Mouse (Mus musculus): Measurements from ENCODE around the gene Ahcyl2. TPM values are rescaled to one million over a fixed set of nuclear protein-coding genes. Genes with fewer than 3 reads are reported as not detected.

Gene Ahcyl2
- polyA plus RNA-seq, 1 experiment from 2014 or later: 33.9 TPM

- ATAC-seq (ENCODE audit: insufficient number of reproducible peaks, insufficient read depth, low FRiP score, low read depth): no peak
- Histone ChIP-seq H3K9me3 (ENCODE audit: control insufficient read depth, low read depth, low read length) (no peaks in the 10 kb centered on the region), H3K27ac (ENCODE audit: low read length) (no peak overlapping the region), H3K9ac (replicated peaks; ENCODE audit: low read depth, low read length) (no peak overlapping the region), H3K4me3 (ENCODE audit: low read depth, low read length) (no peak overlapping the region), H3K4me2 (replicated peaks; ENCODE audit: low read depth, low read length) (no peak overlapping the region), H3K4me1 (ENCODE audit: control insufficient read depth, insufficient read depth, low read length) (no peaks in the 10 kb centered on the region), H3K27me3 (ENCODE audit: control insufficient read depth, insufficient read depth, low read length) (no peaks in the 10 kb centered on the region), H3K36me3 (ENCODE audit: control insufficient read depth, insufficient read depth, low read length) (no peaks in the 10 kb centered on the region)
- WGBS: 93% methylated on average over 1 of the region's 1 CpGs
These were observed 72.2 kb downstream of the Ahcyl2 start for GRCm38 (mm10) chr6:29840008-29840407.

- Histone ChIP-seq H3K27ac (ENCODE audit: low read length) (no peak overlapping the region), H3K4me3 (ENCODE audit: low read depth, low read length) (no peak overlapping the region), H3K27me3 (ENCODE audit: control insufficient read depth, insufficient read depth, low read length) (no peaks in the 10 kb centered on the region), H3K9me3 (ENCODE audit: control insufficient read depth, low read depth, low read length) (no peaks in the 10 kb centered on the region), H3K4me1 (ENCODE audit: control insufficient read depth, insufficient read depth, low read length) (no peaks in the 10 kb centered on the region), H3K9ac (replicated peaks; ENCODE audit: low read depth, low read length) (no peak overlapping the region), H3K4me2 (replicated peaks; ENCODE audit: low read depth, low read length) (no peak overlapping the region), H3K36me3 (ENCODE audit: control insufficient read depth, insufficient read depth, low read length) (no peaks in the 10 kb centered on the region)
- no peak for ATAC-seq (ENCODE audit: insufficient number of reproducible peaks, insufficient read depth, low FRiP score, low read depth)
- WGBS: 96% methylated on average over 2 of the region's 2 CpGs
These were observed 73.7 kb downstream of the Ahcyl2 start for GRCm38 (mm10) chr6:29841461-29841860.

GRCm38 (mm10) chr6:29847643-29848166 lies 79.9 kb downstream of the Ahcyl2 start:
- Histone ChIP-seq H3K27me3 (ENCODE audit: control insufficient read depth, insufficient read depth, low read length) (no peaks in the 10 kb centered on the region), H3K4me3 (ENCODE audit: low read depth, low read length) (no peak overlapping the region), H3K27ac (ENCODE audit: low read length) (no peak overlapping the region; the same call in 1 of the 2 replicates), H3K36me3 (ENCODE audit: control insufficient read depth, insufficient read depth, low read length) (no peaks in the 10 kb centered on the region), H3K4me1 (ENCODE audit: control insufficient read depth, insufficient read depth, low read length) (no peaks in the 10 kb centered on the region), H3K9me3 (ENCODE audit: control insufficient read depth, low read depth, low read length) (no peaks in the 10 kb centered on the region), H3K4me2 (replicated peaks; ENCODE audit: low read depth, low read length) (no peak overlapping the region), H3K9ac (replicated peaks; ENCODE audit: low read depth, low read length) (no peak overlapping the region)
- 0 out of 2 replicates have a peak, but pooled peaks have one; percentile 23 for ATAC-seq (ENCODE audit: insufficient number of reproducible peaks, insufficient read depth, low FRiP score, low read depth)
- 53% methylated on average over 5 of the region's 5 CpGs for WGBS

- peak overlapping the region; percentile 33; the same call in 1 of the 2 replicates for H3K27ac ChIP-seq (ENCODE audit: low read length)
- no peaks in the 10 kb centered on the region for H3K36me3 ChIP-seq (ENCODE audit: control insufficient read depth, insufficient read depth, low read length)
- no peaks in the 10 kb centered on the region for H3K9me3 ChIP-seq (ENCODE audit: control insufficient read depth, low read depth, low read length)
- H3K4me3 ChIP-seq (ENCODE audit: low read depth, low read length): no peak overlapping the region
- ATAC-seq (ENCODE audit: insufficient number of reproducible peaks, insufficient read depth, low FRiP score, low read depth): 0 out of 2 replicates have a peak, but pooled peaks have one; percentile 47
- H3K4me1 ChIP-seq (ENCODE audit: control insufficient read depth, insufficient read depth, low read length): peaks cover 3% of the 10 kb centered on the region; the same call in 1 of the 2 replicates
- 47% methylated on average over 3 of the region's 3 CpGs for WGBS
- no peak overlapping the region for H3K9ac ChIP-seq (replicated peaks; ENCODE audit: low read depth, low read length)
- no peak overlapping the region for H3K4me2 ChIP-seq (replicated peaks; ENCODE audit: low read depth, low read length)
- H3K27me3 ChIP-seq (ENCODE audit: control insufficient read depth, insufficient read depth, low read length): no peaks in the 10 kb centered on the region
These were observed 81.0 kb downstream of the Ahcyl2 start for GRCm38 (mm10) chr6:29848808-29849207.

GRCm38 (mm10) chr6:29850096-29850495 lies 82.3 kb downstream of the Ahcyl2 start:
- no peaks in the 10 kb centered on the region for H3K9me3 ChIP-seq (ENCODE audit: control insufficient read depth, low read depth, low read length)
- H3K36me3 ChIP-seq (ENCODE audit: control insufficient read depth, insufficient read depth, low read length): no peaks in the 10 kb centered on the region
- no peak overlapping the region for H3K9ac ChIP-seq (replicated peaks; ENCODE audit: low read depth, low read length)
- WGBS: 88% methylated on average over 1 of the region's 1 CpGs
- no peak for ATAC-seq (ENCODE audit: insufficient number of reproducible peaks, insufficient read depth, low FRiP score, low read depth)
- no peaks in the 10 kb centered on the region for H3K27me3 ChIP-seq (ENCODE audit: control insufficient read depth, insufficient read depth, low read length)
- peaks cover 3% of the 10 kb centered on the region; the same call in 1 of the 2 replicates for H3K4me1 ChIP-seq (ENCODE audit: control insufficient read depth, insufficient read depth, low read length)
- H3K4me2 ChIP-seq (replicated peaks; ENCODE audit: low read depth, low read length): no peak overlapping the region
- H3K27ac ChIP-seq (ENCODE audit: low read length): no peak overlapping the region
- H3K4me3 ChIP-seq (ENCODE audit: low read depth, low read length): no peak overlapping the region

GRCm38 (mm10) chr6:29850747-29851146 lies 82.9 kb downstream of the Ahcyl2 start:
- Histone ChIP-seq H3K9ac (replicated peaks; ENCODE audit: low read depth, low read length) (no peak overlapping the region), H3K27ac (ENCODE audit: low read length) (no peak overlapping the region)
- WGBS: 66% methylated on average over 2 of the region's 2 CpGs

GRCm38 (mm10) chr6:29851873-29852272 lies 84.1 kb downstream of the Ahcyl2 start:
- peaks cover 3% of the 10 kb centered on the region; the same call in 1 of the 2 replicates for H3K4me1 ChIP-seq (ENCODE audit: control insufficient read depth, insufficient read depth, low read length)
- H3K4me2 ChIP-seq (replicated peaks; ENCODE audit: low read depth, low read length): no peak overlapping the region
- no peaks in the 10 kb centered on the region for H3K9me3 ChIP-seq (ENCODE audit: control insufficient read depth, low read depth, low read length)
- ATAC-seq (ENCODE audit: insufficient number of reproducible peaks, insufficient read depth, low FRiP score, low read depth): no peak
- no peaks in the 10 kb centered on the region for H3K36me3 ChIP-seq (ENCODE audit: control insufficient read depth, insufficient read depth, low read length)
- WGBS: 79% methylated on average over 3 of the region's 3 CpGs
- no peak overlapping the region for H3K27ac ChIP-seq (ENCODE audit: low read length)
- no peaks in the 10 kb centered on the region for H3K27me3 ChIP-seq (ENCODE audit: control insufficient read depth, insufficient read depth, low read length)
- H3K4me3 ChIP-seq (ENCODE audit: low read depth, low read length): no peak overlapping the region
- no peak overlapping the region for H3K9ac ChIP-seq (replicated peaks; ENCODE audit: low read depth, low read length)

More at GRCm38 (mm10) chr6:29850747-29851146, 82.9 kb downstream of the Ahcyl2 start:
- no peak overlapping the region for H3K4me3 ChIP-seq (ENCODE audit: low read depth, low read length)
- H3K4me1 ChIP-seq (ENCODE audit: control insufficient read depth, insufficient read depth, low read length): peaks cover 3% of the 10 kb centered on the region; the same call in 1 of the 2 replicates
- H3K4me2 ChIP-seq (replicated peaks; ENCODE audit: low read depth, low read length): no peak overlapping the region
- no peaks in the 10 kb centered on the region for H3K9me3 ChIP-seq (ENCODE audit: control insufficient read depth, low read depth, low read length)
- no peaks in the 10 kb centered on the region for H3K36me3 ChIP-seq (ENCODE audit: control insufficient read depth, insufficient read depth, low read length)
- ATAC-seq (ENCODE audit: insufficient number of reproducible peaks, insufficient read depth, low FRiP score, low read depth): no peak
- H3K27me3 ChIP-seq (ENCODE audit: control insufficient read depth, insufficient read depth, low read length): no peaks in the 10 kb centered on the region

- no peaks in the 10 kb centered on the region for H3K9me3 ChIP-seq (ENCODE audit: control insufficient read depth, low read depth, low read length)
- H3K27me3 ChIP-seq (ENCODE audit: control insufficient read depth, insufficient read depth, low read length): no peaks in the 10 kb centered on the region
- H3K4me2 ChIP-seq (replicated peaks; ENCODE audit: low read depth, low read length): peak overlapping the region; percentile 33
- 20% methylated on average over 12 of the region's 12 CpGs for WGBS
- peak overlapping the region; percentile 76; the same call in 1 of the 2 replicates for H3K27ac ChIP-seq (ENCODE audit: low read length)
- H3K4me3 ChIP-seq (ENCODE audit: low read depth, low read length): no peak overlapping the region
- no peaks in the 10 kb centered on the region for H3K36me3 ChIP-seq (ENCODE audit: control insufficient read depth, insufficient read depth, low read length)
- H3K4me1 ChIP-seq (ENCODE audit: control insufficient read depth, insufficient read depth, low read length): peaks cover 3% of the 10 kb centered on the region; the same call in 1 of the 2 replicates
- no peak overlapping the region for H3K9ac ChIP-seq (replicated peaks; ENCODE audit: low read depth, low read length)
- ATAC-seq (ENCODE audit: insufficient number of reproducible peaks, insufficient read depth, low FRiP score, low read depth): peak; percentile 86
These were observed 85.5 kb downstream of the Ahcyl2 start for GRCm38 (mm10) chr6:29853213-29853899.

Data from stomach, embryonic 14.5 days (tissue).